Mouse (Mus musculus): ENCODE results near the gene Gm13030.

- TF ChIP-seq E2F4 (IDR thresholded peaks at IDR 0.05; ENCODE audit: insufficient read depth) (no peak), POLR2A (IDR thresholded peaks at IDR 0.05; ENCODE audit: insufficient read length, low read depth) (no peak), SRF (IDR thresholded peaks at IDR 0.05; ENCODE audit: control insufficient read depth, insufficient read length, low read depth) (no peak), USF1 (IDR thresholded peaks at IDR 0.05; ENCODE audit: low read depth) (no peak), MYOD1 (IDR thresholded peaks at IDR 0.05; ENCODE audit: control insufficient read depth in 1 of 3, insufficient read length in 2 of 3, low read depth in 2 of 3) (no peak), TCF12 (IDR thresholded peaks at IDR 0.05; ENCODE audit: insufficient read depth, poor library complexity, severe bottlenecking) (no peak), POLR2AphosphoS2 (IDR thresholded peaks at IDR 0.05; ENCODE audit: insufficient read length, low read depth) (no peak), MAX (IDR thresholded peaks at IDR 0.05; ENCODE audit: low read depth) (no peak), TCF3 (IDR thresholded peaks at IDR 0.05; ENCODE audit: insufficient read length, low read depth) (no peak), REST (IDR thresholded peaks at IDR 0.05; ENCODE audit: insufficient read depth, insufficient read length) (no peak)
Observed at GRCm38 (mm10) chr4:138821036-138821435, 52.7 kb downstream of the Gm13030 start.
